Mouse (Mus musculus): ENCODE results near the gene Dbt.

DNA sequence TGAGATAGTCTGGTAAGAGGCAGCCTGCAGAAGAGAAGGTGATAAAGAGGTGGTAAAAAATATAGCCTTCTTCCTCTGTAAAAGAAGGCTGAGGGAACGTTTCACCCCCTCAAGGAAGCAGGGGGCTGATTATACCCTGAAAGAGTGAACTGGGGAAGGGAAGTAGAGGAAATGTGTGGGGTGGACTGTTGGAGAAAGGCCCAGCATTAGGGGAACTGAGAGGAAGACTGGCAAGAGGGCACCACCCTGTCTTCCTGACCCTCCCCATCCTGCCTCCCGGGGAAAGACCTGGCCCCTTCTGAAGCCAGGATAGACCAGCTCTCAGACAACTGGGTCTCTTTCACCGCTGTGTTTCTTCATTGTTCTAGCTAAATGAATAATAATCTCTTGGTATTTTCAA lies 29.7 kb downstream of the Dbt start:
- TF ChIP-seq POLR2A (IDR thresholded peaks at IDR 0.05; ENCODE audit: borderline replicate concordance, extremely low read depth, insufficient read depth, insufficient read length, poor library complexity, severe bottlenecking) (no peak), CTCF (IDR thresholded peaks at IDR 0.05; ENCODE audit: borderline replicate concordance, extremely low read depth, insufficient read depth, insufficient read length) (no peak)

Data from brain, embryonic 14.5 days (tissue).